Mouse (Mus musculus): Measurements from ENCODE around the gene Fzd9. TPM values are rescaled to one million over a fixed set of nuclear protein-coding genes. Genes with fewer than 3 reads are reported as not detected.

Gene Fzd9
- 3.1 and 3.2 TPM in 2 replicates for polyA plus RNA-seq (2012; rRNA removed)

DNA sequence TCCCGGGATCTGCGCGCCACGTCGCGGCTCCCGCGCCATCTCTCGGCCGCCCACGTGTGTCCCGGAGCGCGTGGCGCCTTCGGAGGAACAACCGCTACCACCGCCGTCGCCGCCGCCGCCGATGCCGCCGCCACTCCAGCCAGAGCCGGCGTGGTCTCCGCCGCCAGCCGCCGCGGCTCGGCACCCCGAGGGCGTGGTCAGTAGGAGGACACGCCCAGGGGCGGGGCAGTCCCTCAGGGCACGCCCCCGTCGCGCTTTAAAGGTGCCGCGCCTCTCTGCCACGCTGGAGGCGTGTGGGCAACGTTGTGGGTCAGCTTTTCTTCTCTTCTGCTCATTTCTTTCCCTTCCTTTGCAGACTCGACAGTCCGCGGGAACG is at the start of gene Fzd9:
Gene Fzd9 (minus strand): TSS at position 152 of the 376 bp plus-strand sequence.
- Histone ChIP-seq H3K36me3 (ENCODE audit: control insufficient read depth, insufficient read depth, low read length) (no peaks in the 10 kb centered on the region), H3K4me3 (ENCODE audit: control insufficient read depth, low read depth, low read length) (peak within 1 kb of the TSS; percentile 89), H3K27ac (ENCODE audit: control insufficient read depth, insufficient read depth, low read depth, low read length) (peak within 1 kb of the TSS; percentile 58), H3K27me3 (ENCODE audit: control insufficient read depth, insufficient read depth, low read length) (no peaks in the 10 kb centered on the region), H3K4me1 (ENCODE audit: control insufficient read depth, insufficient read depth, low read length) (peaks cover 25% of the 10 kb centered on the region)
- TF ChIP-seq CTCF (IDR thresholded peaks at IDR 0.05; ENCODE audit: control insufficient read depth, insufficient read depth, insufficient replicate concordance, low read depth, low read length) (no peak), POLR2A (IDR thresholded peaks at IDR 0.05; ENCODE audit: control insufficient read depth, low read depth, low read length) (peak; percentile 38)

DNA sequence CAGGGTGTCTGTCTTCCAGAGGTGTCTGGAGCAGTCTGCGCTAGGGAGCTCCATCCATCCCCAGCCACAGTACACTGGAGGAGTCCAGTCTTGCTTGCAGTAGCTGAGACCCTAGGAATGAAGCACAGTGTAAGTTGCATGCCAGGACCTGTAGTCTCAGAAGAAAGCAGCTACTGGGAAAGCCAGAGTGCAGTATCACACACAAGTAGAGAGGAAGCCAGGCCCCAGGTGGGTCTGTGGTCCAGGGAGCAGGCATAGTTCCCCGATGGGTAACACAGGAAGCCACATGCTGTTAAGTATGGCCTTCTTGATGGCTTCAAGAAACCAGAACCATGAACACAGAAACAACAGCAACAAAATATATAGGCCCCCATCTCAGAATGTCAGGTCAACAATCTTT is 41.0 kb upstream of the Fzd9 start:
- no peak overlapping the region for H3K4me3 ChIP-seq (ENCODE audit: control insufficient read depth, low read depth, low read length)
- no peak for TF ChIP-seq POLR2A (IDR thresholded peaks at IDR 0.05; ENCODE audit: control insufficient read depth, low read depth, low read length)
- no peak for TF ChIP-seq CTCF (IDR thresholded peaks at IDR 0.05; ENCODE audit: control insufficient read depth, insufficient read depth, insufficient replicate concordance, low read depth, low read length)
- no peak overlapping the region for H3K27ac ChIP-seq (ENCODE audit: control insufficient read depth, insufficient read depth, low read depth, low read length)
- H3K36me3 ChIP-seq (ENCODE audit: control insufficient read depth, insufficient read depth, low read length), result no peaks in the 10 kb centered on the region
- no peaks in the 10 kb centered on the region for H3K4me1 ChIP-seq (ENCODE audit: control insufficient read depth, insufficient read depth, low read length)
- no peaks in the 10 kb centered on the region for H3K27me3 ChIP-seq (ENCODE audit: control insufficient read depth, insufficient read depth, low read length)

DNA sequence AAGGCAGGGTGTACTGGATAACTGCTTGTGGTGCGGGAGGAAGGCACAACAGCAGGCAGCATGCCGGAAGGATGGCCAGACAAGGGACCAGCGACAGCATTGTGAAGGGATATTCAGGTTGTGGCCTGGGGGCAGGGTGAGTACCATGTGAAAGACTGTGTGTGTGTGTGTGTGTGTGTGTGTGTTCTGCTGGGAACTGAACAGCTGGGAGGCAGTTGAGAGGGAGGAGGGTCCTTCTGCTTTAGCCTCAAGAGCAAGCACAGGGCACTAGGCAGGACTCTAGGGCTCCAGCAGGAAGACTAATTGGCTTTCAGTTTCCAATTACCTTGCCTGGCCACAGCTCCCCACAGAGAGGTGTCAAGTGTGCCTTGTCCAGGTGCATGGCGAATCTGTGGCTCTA is 40.2 kb upstream of the Fzd9 start:
- no peaks in the 10 kb centered on the region for H3K36me3 ChIP-seq (ENCODE audit: control insufficient read depth, insufficient read depth, low read length)
- TF ChIP-seq CTCF (IDR thresholded peaks at IDR 0.05; ENCODE audit: control insufficient read depth, insufficient read depth, insufficient replicate concordance, low read depth, low read length), result no peak
- no peak for TF ChIP-seq POLR2A (IDR thresholded peaks at IDR 0.05; ENCODE audit: control insufficient read depth, low read depth, low read length)
- H3K27me3 ChIP-seq (ENCODE audit: control insufficient read depth, insufficient read depth, low read length), result no peaks in the 10 kb centered on the region
- H3K4me3 ChIP-seq (ENCODE audit: control insufficient read depth, low read depth, low read length), result no peak overlapping the region
- no peak overlapping the region for H3K27ac ChIP-seq (ENCODE audit: control insufficient read depth, insufficient read depth, low read depth, low read length)
- no peaks in the 10 kb centered on the region for H3K4me1 ChIP-seq (ENCODE audit: control insufficient read depth, insufficient read depth, low read length)

DNA sequence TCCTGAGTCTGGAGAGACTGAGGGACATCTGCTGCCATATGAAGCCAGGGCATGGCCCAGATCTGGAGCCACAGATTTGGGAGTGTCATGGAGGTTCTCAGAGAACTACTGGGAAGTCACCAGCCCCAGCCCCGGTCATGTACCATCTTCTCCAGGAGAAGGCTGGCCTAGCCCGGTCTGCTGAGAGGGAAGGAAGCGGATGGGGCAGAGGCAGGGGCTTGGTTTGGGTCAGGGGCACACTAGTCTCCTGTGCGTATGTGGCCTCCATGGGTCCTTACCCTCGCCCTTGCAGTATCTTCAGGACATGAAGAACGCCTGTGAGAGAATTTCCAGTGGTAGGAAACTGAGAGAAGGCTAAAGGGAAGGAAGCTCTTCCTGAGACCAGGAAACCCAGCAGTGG is 39.7 kb upstream of the Fzd9 start:
- Histone ChIP-seq H3K4me1 (ENCODE audit: control insufficient read depth, insufficient read depth, low read length) (no peaks in the 10 kb centered on the region), H3K27ac (ENCODE audit: control insufficient read depth, insufficient read depth, low read depth, low read length) (no peak overlapping the region), H3K27me3 (ENCODE audit: control insufficient read depth, insufficient read depth, low read length) (no peaks in the 10 kb centered on the region), H3K4me3 (ENCODE audit: control insufficient read depth, low read depth, low read length) (no peak overlapping the region), H3K36me3 (ENCODE audit: control insufficient read depth, insufficient read depth, low read length) (no peaks in the 10 kb centered on the region)
- no peak for TF ChIP-seq POLR2A (IDR thresholded peaks at IDR 0.05; ENCODE audit: control insufficient read depth, low read depth, low read length)
- no peak for TF ChIP-seq CTCF (IDR thresholded peaks at IDR 0.05; ENCODE audit: control insufficient read depth, insufficient read depth, insufficient replicate concordance, low read depth, low read length)

DNA sequence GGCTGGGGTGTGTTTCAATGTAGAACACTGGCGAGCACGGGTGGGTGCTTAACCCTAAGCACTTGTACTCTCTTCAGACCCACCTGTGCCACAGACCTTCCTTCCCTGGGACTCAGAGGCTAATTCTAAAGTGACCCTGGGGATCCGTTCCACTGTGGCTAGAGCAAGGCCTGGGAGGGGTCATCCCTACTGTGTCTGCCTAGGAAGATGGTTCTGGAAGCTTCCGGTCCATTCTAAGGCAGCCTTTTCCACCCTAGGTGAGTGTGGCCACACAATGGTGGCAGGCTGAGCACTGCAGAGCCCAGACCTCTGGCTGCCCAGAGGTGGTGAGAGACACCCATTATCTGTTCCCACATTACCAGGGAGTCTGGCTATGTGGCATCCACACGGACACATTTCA is 35.9 kb upstream of the Fzd9 start:
- no peaks in the 10 kb centered on the region for H3K27me3 ChIP-seq (ENCODE audit: control insufficient read depth, insufficient read depth, low read length)

DNA sequence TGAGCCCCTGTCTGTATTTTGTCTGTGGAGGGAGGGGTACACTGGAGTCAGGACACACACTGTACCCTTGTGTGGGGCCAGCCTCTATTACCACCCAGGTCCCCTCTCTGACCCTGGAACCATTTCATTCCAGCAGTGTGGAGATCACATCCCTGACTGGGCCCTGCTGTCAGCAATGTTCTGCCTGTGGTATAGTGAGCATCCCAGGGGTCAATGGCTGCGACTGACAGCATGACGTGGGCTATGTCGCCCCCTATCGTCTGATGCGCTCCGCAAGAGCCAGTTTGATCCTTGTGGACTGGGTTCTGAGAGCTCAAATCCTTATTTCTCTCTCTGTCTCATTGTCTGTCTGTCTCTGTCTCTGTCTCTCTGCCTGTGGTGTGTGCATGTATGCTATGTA is 35.2 kb upstream of the Fzd9 start:
- Histone ChIP-seq H3K27ac (ENCODE audit: control insufficient read depth, insufficient read depth, low read depth, low read length) (no peak overlapping the region), H3K36me3 (ENCODE audit: control insufficient read depth, insufficient read depth, low read length) (no peaks in the 10 kb centered on the region), H3K27me3 (ENCODE audit: control insufficient read depth, insufficient read depth, low read length) (no peaks in the 10 kb centered on the region), H3K4me1 (ENCODE audit: control insufficient read depth, insufficient read depth, low read length) (no peaks in the 10 kb centered on the region; the same call in 1 of the 2 replicates), H3K4me3 (ENCODE audit: control insufficient read depth, low read depth, low read length) (no peak overlapping the region)
- TF ChIP-seq CTCF (IDR thresholded peaks at IDR 0.05; ENCODE audit: control insufficient read depth, insufficient read depth, insufficient replicate concordance, low read depth, low read length), result peak; percentile 77; the same call in 1 of the 2 replicates
- TF ChIP-seq POLR2A (IDR thresholded peaks at IDR 0.05; ENCODE audit: control insufficient read depth, low read depth, low read length), result no peak

More for the DNA sequence above, 35.9 kb upstream of the Fzd9 start:
- no peaks in the 10 kb centered on the region for H3K36me3 ChIP-seq (ENCODE audit: control insufficient read depth, insufficient read depth, low read length)
- TF ChIP-seq POLR2A (IDR thresholded peaks at IDR 0.05; ENCODE audit: control insufficient read depth, low read depth, low read length) (no peak), CTCF (IDR thresholded peaks at IDR 0.05; ENCODE audit: control insufficient read depth, insufficient read depth, insufficient replicate concordance, low read depth, low read length) (no peak)
- no peak overlapping the region for H3K27ac ChIP-seq (ENCODE audit: control insufficient read depth, insufficient read depth, low read depth, low read length)
- H3K4me3 ChIP-seq (ENCODE audit: control insufficient read depth, low read depth, low read length), result no peak overlapping the region
- no peaks in the 10 kb centered on the region for H3K4me1 ChIP-seq (ENCODE audit: control insufficient read depth, insufficient read depth, low read length)

DNA sequence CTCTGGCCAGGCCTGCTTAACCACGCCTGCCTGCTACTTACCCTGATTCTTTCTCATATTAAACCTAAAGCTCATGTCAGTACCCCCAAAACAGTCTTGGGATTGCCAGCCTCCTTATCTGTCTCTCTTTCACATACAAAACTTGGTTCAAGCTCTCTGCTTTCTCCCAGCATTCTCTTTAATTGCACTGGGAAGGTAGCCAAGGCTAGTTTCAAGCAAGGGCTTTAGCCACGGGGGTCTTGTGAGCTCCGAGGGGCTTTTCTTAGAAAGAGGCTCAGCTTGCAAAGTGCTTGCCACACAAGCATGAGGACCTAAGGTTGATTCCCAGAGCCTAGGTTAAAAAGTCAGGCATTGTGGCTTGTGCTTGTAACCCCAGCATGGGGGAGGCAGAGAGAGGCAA is 34.2 kb upstream of the Fzd9 start:
- Histone ChIP-seq H3K4me3 (ENCODE audit: control insufficient read depth, low read depth, low read length) (no peak overlapping the region), H3K36me3 (ENCODE audit: control insufficient read depth, insufficient read depth, low read length) (no peaks in the 10 kb centered on the region), H3K27me3 (ENCODE audit: control insufficient read depth, insufficient read depth, low read length) (no peaks in the 10 kb centered on the region), H3K27ac (ENCODE audit: control insufficient read depth, insufficient read depth, low read depth, low read length) (no peak overlapping the region), H3K4me1 (ENCODE audit: control insufficient read depth, insufficient read depth, low read length) (peaks cover under 1% of the 10 kb centered on the region; the same call in 1 of the 2 replicates)
- TF ChIP-seq POLR2A (IDR thresholded peaks at IDR 0.05; ENCODE audit: control insufficient read depth, low read depth, low read length) (no peak), CTCF (IDR thresholded peaks at IDR 0.05; ENCODE audit: control insufficient read depth, insufficient read depth, insufficient replicate concordance, low read depth, low read length) (no peak)

DNA sequence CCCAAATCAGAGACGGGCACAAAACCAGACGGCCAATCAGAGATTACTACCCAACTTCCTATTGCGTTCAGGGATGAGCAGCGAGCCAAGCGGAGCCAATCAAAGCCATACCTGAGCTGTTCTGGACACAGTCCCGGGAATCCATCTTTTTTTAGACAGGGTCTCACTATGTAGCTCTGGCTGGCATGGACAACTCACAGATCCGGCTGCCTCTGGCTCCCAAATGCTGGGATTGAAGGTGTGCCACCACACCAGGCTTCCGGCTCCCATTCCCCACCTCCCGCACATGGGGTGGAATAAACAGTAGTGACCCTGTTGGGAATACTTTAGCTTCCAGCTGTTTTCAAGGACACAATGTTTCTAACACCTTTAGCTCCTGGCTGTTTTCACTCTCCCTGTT is 29.2 kb upstream of the Fzd9 start:
- Histone ChIP-seq H3K36me3 (ENCODE audit: control insufficient read depth, insufficient read depth, low read length) (no peaks in the 10 kb centered on the region), H3K27me3 (ENCODE audit: control insufficient read depth, insufficient read depth, low read length) (no peaks in the 10 kb centered on the region), H3K27ac (ENCODE audit: control insufficient read depth, insufficient read depth, low read depth, low read length) (no peak overlapping the region), H3K4me3 (ENCODE audit: control insufficient read depth, low read depth, low read length) (no peak overlapping the region), H3K4me1 (ENCODE audit: control insufficient read depth, insufficient read depth, low read length) (peaks cover 8% of the 10 kb centered on the region; the same call in 1 of the 2 replicates)
- no peak for TF ChIP-seq POLR2A (IDR thresholded peaks at IDR 0.05; ENCODE audit: control insufficient read depth, low read depth, low read length)
- no peak for TF ChIP-seq CTCF (IDR thresholded peaks at IDR 0.05; ENCODE audit: control insufficient read depth, insufficient read depth, insufficient replicate concordance, low read depth, low read length)
